Mouse (Mus musculus) heart, embryonic 14.5 days (tissue): ENCODE results near the gene Traf3ip1. TPM values are rescaled to one million over a fixed set of nuclear protein-coding genes. Genes with fewer than 3 reads are reported as not detected.
A peak's percentile ranks its signal among the peaks of the same experiment; 100 is the strongest.
"Not testable (repeated sequence)": the region's sequence is repeated elsewhere in the genome, so short reads cannot be mapped to it uniquely, and the experiment has no call there.

Source experiments
- ATAC-seq: fragments of 200-750 bp; cut with Nextera tagmentation; 2 replicates; pipeline ENCODE4 v1.8.0; 2017; ENCODE audit warnings: low read depth, moderate TSS enrichment; ENCODE audit not compliant: insufficient number of reproducible peaks, insufficient read depth, low FRiP score
- H3K27ac ChIP-seq, 2 experiments: fragments of 200-500 bp in 1 of 2; fragments of 300-500 bp in 1 of 2; sonication (generic) in 1 of 2; replicated peaks in 1 of 2; 2 replicates each; pipeline ENCODE4 v1.5.1; 2012 to 2014; ENCODE audit warnings: low read depth in 2 of 2, low read length in 2 of 2, control low read depth in 1 of 2, mild to moderate bottlenecking in 1 of 2, mixed read lengths in 1 of 2; ENCODE audit not compliant: control insufficient read depth in 1 of 2, insufficient read depth in 1 of 2
- H3K27me3 ChIP-seq: fragments of 300-500 bp; sonication (generic); 2 replicates; pipeline ENCODE4 v1.6.1; 2014; ENCODE audit warnings: mild to moderate bottlenecking, low read length, control low read depth; ENCODE audit not compliant: control insufficient read depth, insufficient read depth
- H3K36me3 ChIP-seq: fragments of 300-500 bp; sonication (generic); 2 replicates; pipeline ENCODE4 v1.6.1; 2014; ENCODE audit warnings: mild to moderate bottlenecking, control low read depth, low read length, mixed read lengths; ENCODE audit not compliant: control insufficient read depth, insufficient read depth
- H3K4me1 ChIP-seq, 2 experiments: fragments of 200-500 bp in 1 of 2; fragments of 300-500 bp in 1 of 2; sonication (generic) in 1 of 2; 2 replicates each; pipeline ENCODE4 v1.6.1; 2012 to 2014; ENCODE audit warnings: low read length in 2 of 2, control low read depth in 1 of 2, mixed read lengths in 1 of 2; ENCODE audit not compliant: control insufficient read depth in 2 of 2, insufficient read depth in 2 of 2
- H3K4me2 ChIP-seq: fragments of 300-500 bp; sonication (generic); 2 replicates; pipeline ENCODE4 v1.6.1; 2014; ENCODE audit warnings: mild to moderate bottlenecking, low read length
- H3K4me3 ChIP-seq, 2 experiments: fragments of 200-500 bp in 1 of 2; fragments of 300-500 bp in 1 of 2; sonication (generic) in 1 of 2; 2 replicates each; pipeline ENCODE4 v1.5.1; 2012 to 2014; ENCODE audit warnings: low read length in 2 of 2, mild to moderate bottlenecking in 2 of 2, control low read depth in 1 of 2, low read depth in 1 of 2, moderate library complexity in 1 of 2; ENCODE audit not compliant: control insufficient read depth in 1 of 2, insufficient read depth in 1 of 2
- H3K9ac ChIP-seq: fragments of 300-500 bp; sonication (generic); 2 replicates; pipeline ENCODE4 v1.6.1; 2014; ENCODE audit warnings: mild to moderate bottlenecking, low read length
- H3K9me3 ChIP-seq: fragments of 300-500 bp; sonication (generic); 2 replicates; pipeline ENCODE4 v1.6.1; 2016; ENCODE audit warnings: low read length, control low read depth; ENCODE audit not compliant: control insufficient read depth
- WGBS: fragments of 180-500 bp; shearing (Covaris S2); extraction: QIAGEN DNeasy Blood & Tissue Kit; methylation state at CpG from one replicate; pipeline ENCODE4 v1.1.7; 2014; 5-methylcytosine and 5-hydroxymethylcytosine counted together
- polyA plus RNA-seq: library from polyadenylated mRNA; unstranded; fragments of >200 nt; fragmentation: Nextera tagmentation; extraction: Ambion mirVana; gene quantifications from 2 replicates; pipeline ENCODE4 v1.2.1, GENCODE M21; 2014

Traf3ip1 gene
- polyA plus RNA-seq, 1 experiment from 2014 or later = 3.4 TPM

DNA sequence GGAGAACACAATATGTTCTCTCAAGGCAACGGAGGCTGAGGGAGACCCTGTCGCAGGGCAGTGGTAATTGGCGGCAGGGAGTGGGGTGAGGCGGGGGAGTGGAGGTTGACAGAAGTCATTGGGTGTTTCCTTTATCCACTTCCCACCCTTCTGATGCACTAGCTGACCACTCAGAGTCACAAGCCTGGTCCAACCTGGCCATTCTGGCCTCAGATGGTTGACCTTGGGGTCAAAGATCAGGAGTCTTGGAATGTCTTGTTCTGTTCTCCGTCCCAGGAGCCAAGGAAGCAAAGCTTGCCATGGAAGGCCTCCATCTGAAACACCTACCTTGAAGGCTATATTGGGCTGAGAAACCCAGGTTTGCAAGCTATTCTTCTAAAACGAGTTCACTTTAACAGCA lies 28.3 kb upstream of the Traf3ip1 start:
- no peak for ATAC-seq
- Histone ChIP-seq H3K4me1 (peaks cover 10 to 16% of the 10 kb centered on the region in 2 experiments), H3K27me3 (no peaks in the 10 kb centered on the region), H3K4me3 (no peak overlapping the region), H3K27ac (no peak overlapping the region), H3K9ac (no peak overlapping the region), H3K4me2 (no peak overlapping the region), H3K9me3 (no peaks in the 10 kb centered on the region), H3K36me3 (no peaks in the 10 kb centered on the region)
- 86% methylated on average over 6 of the region's 6 CpGs for WGBS

- no peak overlapping the region for H3K9ac ChIP-seq
- 76% methylated on average over 4 of the region's 4 CpGs for WGBS
- H3K27ac ChIP-seq = no peak overlapping the region
- no peak for ATAC-seq
- H3K36me3 ChIP-seq = no peaks in the 10 kb centered on the region
- H3K4me2 ChIP-seq = no peak overlapping the region
- H3K27me3 ChIP-seq = no peaks in the 10 kb centered on the region
- no peak overlapping the region for H3K4me3 ChIP-seq
- no peaks in the 10 kb centered on the region for H3K9me3 ChIP-seq
- peaks cover 9 to 10% of the 10 kb centered on the region in 2 experiments for H3K4me1 ChIP-seq
These were observed 24.5 kb upstream of the Traf3ip1 start for GRCm38 (mm10) chr1:91469888-91470419.

- not testable (repeated sequence) for H3K4me2 ChIP-seq, H3K4me3 ChIP-seq, H3K27me3 ChIP-seq, ATAC-seq, H3K36me3 ChIP-seq, H3K4me1 ChIP-seq, H3K9me3 ChIP-seq, H3K9ac ChIP-seq, H3K27ac ChIP-seq
- 87% methylated on average over 9 of the region's 13 CpGs for WGBS
These were observed 16.3 kb upstream of the Traf3ip1 start for GRCm38 (mm10) chr1:91478145-91478544.

DNA sequence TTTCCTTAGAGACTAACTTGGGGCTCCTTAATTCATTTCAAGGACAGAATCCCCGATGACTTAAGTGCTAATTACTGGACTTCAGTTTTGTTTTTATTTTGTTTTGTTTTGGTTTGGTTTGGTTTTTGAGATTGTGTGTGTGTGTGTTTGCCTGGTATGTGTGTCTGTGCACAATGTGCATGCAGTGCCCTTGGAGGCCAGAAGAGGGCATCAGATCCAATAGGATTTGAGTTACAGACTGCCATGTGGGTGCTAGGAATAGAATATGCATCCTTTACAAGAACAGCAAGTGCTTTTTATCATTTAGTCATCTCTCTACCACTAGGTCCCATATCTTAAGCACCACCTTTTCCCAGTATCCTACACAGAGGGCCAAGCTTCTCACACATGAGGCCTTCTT lies 15.5 kb upstream of the Traf3ip1 start:
- ATAC-seq = no peak
- Histone ChIP-seq H3K27me3 (no peaks in the 10 kb centered on the region; the same call in 1 of the 2 replicates), H3K36me3 (no peaks in the 10 kb centered on the region), H3K4me3 (no peak overlapping the region), H3K9ac (no peak overlapping the region), H3K4me1 (peaks cover 2 to 3% of the 10 kb centered on the region in 2 experiments; a peak in 1 of 4 replicates), H3K9me3 (no peaks in the 10 kb centered on the region), H3K4me2 (no peak overlapping the region), H3K27ac (no peak overlapping the region)
- WGBS = 94% methylated on average over 1 of the region's 1 CpGs

DNA sequence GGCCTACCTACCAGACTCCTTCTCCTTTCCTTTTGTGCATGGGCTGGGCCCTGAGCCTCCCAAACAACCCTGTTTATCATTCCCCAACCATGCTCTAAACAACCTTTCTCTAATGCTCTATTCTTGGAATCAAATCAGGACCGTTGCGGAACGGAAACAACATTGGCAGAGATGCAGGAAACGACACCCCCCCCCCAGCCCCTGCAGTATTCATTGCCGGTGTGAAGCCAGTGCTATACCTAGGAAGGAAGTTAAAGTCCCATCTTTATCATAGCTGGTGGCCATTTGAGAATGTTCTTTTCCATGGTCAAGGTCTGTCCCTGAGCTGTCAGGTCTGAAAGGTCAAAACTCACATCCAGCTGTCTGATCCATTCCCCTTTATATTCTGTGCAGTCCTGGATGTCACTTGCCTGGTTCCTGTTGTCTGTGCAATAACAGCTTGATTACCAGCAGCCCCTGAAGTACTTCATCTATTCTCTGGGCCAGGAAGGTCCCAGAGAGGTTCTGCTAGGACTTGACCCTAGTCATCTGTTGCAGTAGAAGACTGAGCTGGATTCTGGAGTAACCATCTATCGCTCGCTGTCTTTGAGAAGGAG lies 11.7 kb upstream of the Traf3ip1 start:
- WGBS = 61% methylated on average over 7 of the region's 7 CpGs
- H3K27me3 ChIP-seq = no peaks in the 10 kb centered on the region; the same call in 1 of the 2 replicates
- peaks cover 2 to 3% of the 10 kb centered on the region in 2 experiments; a peak in 1 of 4 replicates for H3K4me1 ChIP-seq
- H3K36me3 ChIP-seq = no peaks in the 10 kb centered on the region
- H3K4me3 ChIP-seq = no peak overlapping the region
- H3K9ac ChIP-seq = no peak overlapping the region
- H3K27ac ChIP-seq = no peak overlapping the region
- no peak for ATAC-seq
- H3K4me2 ChIP-seq = no peak overlapping the region
- H3K9me3 ChIP-seq = no peaks in the 10 kb centered on the region

GRCm38 (mm10) chr1:91483304-91484010 lies 11.0 kb upstream of the Traf3ip1 start:
- Histone ChIP-seq H3K27ac (no peak overlapping the region), H3K9ac (peak overlapping the region; percentile 18; the same call in 1 of the 2 replicates)
- WGBS = 24% methylated on average over 10 of the region's 10 CpGs

GRCm38 (mm10) chr1:91484011-91484346 lies 10.5 kb upstream of the Traf3ip1 start:
- no peak overlapping the region for H3K4me2 ChIP-seq
- H3K4me3 ChIP-seq = no peak overlapping the region
- 66% methylated on average over 5 of the region's 5 CpGs for WGBS
- no peak for ATAC-seq
- H3K4me1 ChIP-seq = peaks cover 2 to 3% of the 10 kb centered on the region in 2 experiments; a peak in 1 of 4 replicates
- H3K27ac ChIP-seq = no peak overlapping the region
- H3K9me3 ChIP-seq = no peaks in the 10 kb centered on the region
- peak overlapping the region; percentile 18; the same call in 1 of the 2 replicates for H3K9ac ChIP-seq
- no peaks in the 10 kb centered on the region for H3K36me3 ChIP-seq
- no peaks in the 10 kb centered on the region; the same call in 1 of the 2 replicates for H3K27me3 ChIP-seq

More at GRCm38 (mm10) chr1:91483304-91484010, 11.0 kb upstream of the Traf3ip1 start:
- H3K9me3 ChIP-seq = no peaks in the 10 kb centered on the region
- H3K27me3 ChIP-seq = no peaks in the 10 kb centered on the region; the same call in 1 of the 2 replicates
- H3K4me2 ChIP-seq = 0 out of 2 replicates have a peak overlapping the region, but pooled peaks have one; percentile 3
- no peaks in the 10 kb centered on the region for H3K36me3 ChIP-seq
- peak; percentile 66; the same call in 1 of the 2 replicates for ATAC-seq
- H3K4me3 ChIP-seq = no peak overlapping the region
- peaks cover 2 to 3% of the 10 kb centered on the region in 2 experiments; a peak in 1 of 4 replicates for H3K4me1 ChIP-seq
